Mouse (Mus musculus) NIH3T3 (cell line): ENCODE measurements around the gene Gm47841.

Experiments used
- DNase-seq: peaks from one replicate; pipeline ENCODE4 v3.0.0-alpha.2; 2012; ENCODE audit warnings: low read depth

Gm47841 gene

DNA sequence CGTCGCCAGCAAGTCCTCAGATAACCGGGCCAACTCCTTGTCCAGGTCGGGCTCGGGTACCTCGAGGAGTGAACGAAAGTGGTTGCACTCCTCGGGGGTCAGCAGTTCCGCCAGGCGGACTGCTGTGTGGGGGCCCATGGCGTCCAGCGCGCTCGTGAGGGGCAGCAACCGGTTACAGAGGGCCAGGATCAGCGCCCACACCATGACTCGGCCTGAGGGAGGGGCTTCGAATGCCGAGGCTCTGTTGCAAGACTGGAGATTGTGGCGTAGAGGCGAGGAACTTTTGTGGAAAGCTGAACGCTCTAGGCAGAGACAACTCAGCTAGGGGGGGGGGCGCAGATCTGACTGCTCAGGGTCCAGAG is at the start of gene Gm47841:
Gene Gm47841, minus strand, starts transcription at position 204 of the 362 bp plus-strand sequence.
- DNase-seq: no peak

DNA sequence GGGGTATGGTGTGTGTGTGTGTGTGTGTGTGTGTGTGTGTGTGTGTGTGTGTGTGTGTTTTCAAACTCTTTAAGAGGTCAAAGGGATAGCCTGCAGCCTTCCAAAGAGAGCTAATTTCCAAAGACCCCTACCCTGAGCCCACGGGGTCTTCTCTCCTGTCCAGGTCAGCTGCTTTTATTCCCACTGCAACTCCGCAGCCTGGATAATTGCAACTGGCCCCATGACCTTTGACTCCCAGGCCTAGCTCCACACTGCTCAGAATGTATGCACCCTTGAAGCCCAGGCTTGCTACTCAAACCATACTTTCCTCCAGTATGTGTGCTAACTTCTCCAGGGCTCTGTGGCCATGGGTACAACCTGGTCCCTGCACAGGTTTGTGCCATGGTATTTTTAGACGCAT is 48.2 kb upstream of the Gm47841 start:
- DNase-seq: no peak

DNA sequence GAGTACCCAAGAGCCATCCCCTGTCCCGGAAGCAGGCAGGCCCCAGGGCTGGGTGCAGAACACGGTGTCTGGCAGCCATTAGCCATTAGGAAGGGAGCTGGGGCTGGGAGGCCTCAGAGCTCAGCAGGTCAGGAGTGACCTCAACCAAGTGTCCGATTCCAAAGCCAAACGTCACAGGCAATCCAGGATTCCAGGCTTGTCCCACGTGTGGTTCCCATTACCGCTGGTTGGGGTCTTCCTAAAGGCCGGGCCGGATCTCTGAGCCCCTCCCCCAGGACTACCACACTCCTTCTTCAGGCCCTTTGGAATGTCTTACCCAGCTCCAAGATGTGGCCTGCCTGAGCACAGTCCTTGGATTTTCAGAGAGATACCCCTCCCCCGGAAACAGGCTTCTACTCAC is 47.8 kb upstream of the Gm47841 start:
- no peak for DNase-seq

DNA sequence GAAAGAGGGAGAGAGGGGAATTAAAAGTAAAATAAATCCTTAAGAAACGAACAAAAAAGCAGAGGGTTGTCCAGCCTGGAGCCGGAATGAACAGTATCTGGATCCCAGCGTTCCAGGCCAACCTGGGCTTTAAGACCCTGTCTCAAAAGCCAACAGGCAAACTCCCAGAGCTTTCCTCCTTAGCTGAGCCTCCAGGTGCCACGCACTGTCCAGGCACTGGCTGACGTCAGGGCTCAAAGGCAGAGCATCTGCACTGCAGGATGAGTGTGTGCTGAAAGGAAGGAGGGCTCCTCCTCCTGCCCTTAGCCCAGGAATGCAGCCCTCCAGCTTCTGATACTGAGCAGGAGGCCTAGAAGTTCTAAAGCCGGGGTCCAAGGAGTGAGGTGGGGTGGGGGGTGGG is 46.8 kb upstream of the Gm47841 start:
- no peak for DNase-seq

DNA sequence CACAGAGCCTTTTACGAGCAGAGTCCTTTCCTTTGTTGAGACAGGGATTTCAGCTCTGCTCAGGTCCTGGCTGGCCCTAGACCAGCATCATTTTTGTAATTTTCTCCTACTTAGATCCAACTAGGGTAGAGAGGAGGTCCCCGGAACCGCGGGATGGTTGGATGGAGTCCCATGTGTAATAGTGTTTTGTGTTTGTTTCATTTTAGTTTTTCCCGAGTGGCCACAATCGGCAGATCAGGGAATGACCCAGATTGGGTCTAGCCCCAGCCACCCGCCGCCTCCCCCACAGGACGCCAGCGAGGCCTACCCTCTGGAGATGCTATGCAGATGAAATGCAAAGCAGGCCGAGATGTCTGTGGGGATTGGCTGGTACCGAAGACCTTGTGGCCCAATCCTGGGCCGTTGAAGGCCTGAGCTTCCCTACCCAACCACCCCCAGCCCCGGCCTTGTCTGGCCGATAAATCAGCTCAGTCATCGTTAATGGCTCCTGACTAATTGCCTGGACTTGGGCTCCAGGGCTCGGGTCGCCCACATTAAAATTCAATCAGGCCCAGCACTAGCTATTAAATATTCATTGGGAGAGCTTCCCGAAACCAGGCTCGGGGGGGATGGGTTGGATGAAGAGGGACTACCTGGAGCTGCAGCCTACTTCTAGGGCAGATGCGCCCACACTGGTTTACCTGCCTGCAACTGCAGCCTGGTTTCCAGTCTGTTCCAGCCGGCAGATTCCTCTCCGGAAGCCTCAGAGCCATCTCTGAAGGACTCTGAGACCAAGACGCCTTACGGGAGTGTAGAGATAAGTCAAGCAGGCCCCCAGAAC is 45.8 kb upstream of the Gm47841 start:
- DNase-seq: no peak

DNA sequence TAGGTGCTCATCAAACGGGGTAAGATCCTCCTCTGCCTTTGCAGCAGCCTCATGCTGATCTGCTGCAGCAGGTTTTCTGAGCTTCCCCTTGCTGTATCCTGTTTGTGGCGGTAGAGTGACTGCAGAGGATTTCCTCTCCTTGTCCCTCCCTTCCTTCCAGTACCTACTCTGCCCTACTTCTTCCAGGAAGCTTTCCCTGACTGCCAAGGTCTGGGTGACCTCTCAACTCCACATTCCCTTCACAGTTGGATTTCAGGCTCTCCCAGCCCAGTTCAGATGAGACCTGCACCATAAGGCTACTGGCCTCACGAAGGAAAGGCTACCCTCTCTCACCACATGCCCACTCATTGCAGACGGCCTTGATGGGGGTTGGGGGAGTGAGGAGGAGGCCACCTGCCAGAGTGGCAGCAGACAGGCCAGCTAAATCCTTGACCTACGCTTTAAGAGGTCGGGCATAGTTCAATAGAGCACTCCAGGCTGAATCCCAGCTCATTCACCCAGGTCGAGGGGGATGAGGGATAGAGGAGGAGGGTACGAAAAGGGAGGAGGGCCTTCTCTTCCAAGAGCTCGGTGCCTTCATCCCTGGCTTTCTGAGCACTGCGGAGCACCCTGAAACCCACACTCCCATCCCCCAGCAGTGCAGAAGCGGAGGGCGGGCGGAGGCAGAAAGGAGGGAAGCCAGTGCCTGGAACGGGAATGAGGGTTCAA is 45.1 kb upstream of the Gm47841 start:
- DNase-seq: no peak

DNA sequence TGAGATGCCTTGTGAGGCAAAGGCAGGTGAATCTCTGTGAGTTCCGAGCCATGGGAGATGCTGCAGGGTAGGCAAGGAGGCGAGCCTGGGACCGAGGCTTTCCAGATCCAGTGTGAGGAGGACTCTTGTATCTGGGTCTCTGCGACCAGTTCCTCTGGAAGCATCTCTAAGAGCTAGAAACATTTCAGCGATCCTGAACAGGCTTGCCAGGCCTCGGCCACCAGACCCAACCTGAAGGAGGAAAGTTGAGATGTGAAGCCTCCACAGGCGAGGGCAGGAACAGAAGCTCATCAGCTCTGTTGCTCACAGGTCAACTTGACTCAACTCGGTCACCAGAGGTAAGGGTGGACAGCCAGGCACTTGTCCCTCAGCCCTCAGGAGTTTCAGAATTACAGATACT is 44.4 kb upstream of the Gm47841 start:
- DNase-seq: no peak

DNA sequence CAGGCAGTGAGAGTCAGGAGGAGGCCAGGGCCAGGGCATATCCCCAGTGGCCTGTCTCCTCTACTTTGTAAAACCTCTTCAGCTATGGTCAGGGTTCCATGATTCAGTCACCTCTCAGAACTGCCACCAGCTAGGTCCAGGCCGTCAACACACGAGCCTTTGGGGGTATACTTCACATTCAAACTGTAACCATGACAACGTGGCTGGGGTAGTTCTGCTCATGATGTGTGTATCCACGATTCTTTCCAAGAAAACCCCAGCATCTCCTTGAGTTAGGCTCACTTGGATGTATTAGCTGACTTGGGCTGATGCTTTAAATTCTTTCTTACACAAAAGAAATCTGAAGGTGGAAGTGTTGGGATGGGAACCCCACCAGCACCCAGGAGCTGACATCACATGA is 41.1 kb upstream of the Gm47841 start:
- DNase-seq: no peak

DNA sequence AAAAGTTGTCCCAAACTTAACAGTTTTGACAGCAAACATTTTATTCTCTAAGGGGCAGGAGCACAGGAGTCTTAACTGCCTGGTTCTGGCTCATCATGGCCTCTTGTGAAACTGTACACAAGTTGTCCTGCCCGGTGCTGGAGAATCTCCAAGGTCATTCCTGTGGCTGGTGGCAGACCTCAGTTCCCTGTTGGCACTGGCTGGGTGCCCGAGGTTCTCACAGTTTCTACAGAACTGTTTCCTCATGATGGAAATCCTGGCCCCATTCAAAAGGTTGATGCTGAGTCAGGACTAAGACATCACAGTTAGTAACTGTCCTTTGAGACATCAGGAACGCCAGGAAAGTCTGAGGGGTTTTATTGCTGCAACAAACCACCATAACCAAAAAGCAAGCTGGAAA is 39.8 kb upstream of the Gm47841 start:
- peak; percentile 71 for DNase-seq

DNA sequence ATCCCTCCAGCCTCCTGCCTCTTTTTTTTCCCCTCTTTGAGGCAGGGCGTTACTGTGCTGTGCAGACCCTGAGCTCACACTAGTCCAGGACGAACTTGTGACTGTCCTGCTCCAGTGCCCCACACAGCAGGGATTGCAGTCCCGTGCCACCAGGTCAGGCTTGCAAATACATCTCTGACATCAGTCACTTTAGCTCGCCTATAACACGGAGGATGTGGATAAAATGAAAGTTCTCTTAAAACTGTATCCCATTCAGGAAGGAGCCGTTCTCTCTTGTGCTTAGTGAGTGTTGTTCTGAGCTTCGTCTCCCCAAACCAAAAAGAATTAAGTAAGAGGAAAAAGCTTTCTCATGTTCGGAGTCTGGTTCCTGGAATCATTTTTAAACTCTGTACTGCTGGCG is 39.3 kb upstream of the Gm47841 start:
- DNase-seq: no peak

DNA sequence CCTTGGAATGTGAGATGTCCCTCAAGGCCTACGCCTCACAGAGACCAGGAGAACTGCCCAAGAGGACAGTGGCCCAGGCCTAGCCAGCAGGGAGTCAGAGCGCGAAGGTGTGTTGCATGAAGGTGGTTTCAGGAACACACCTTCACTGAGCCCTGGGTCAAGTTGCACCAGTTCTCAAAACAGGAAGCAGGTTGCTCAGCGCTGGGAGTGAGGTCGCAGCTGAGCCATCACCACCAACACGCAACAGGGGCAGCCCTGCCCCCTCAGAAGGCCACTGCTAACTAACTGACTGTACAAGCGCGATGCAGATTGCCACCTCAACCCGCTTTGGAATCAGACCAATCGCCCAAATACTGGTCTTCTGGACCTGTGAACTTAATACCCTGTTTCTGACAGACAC is 37.3 kb upstream of the Gm47841 start:
- no peak for DNase-seq

DNA sequence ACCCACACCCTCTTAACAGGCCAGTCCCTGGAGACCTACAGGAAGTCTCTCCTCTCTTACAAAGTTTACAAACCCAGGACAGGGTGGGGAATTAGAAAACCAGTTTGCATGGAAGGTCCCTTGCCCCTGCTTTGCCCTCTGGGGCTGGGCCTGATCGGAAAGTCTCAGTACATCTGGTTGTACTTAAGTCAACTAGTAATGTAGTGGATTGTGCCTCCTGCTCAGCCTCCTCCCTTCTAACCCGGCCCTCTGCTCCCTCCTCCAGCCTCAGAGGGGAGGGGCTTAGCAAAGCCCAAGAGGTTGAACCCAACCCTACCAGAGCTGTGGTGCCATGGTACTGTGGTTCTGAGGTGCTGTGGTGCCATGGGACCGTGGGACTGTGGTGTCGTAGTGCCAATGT is 35.0 kb upstream of the Gm47841 start:
- peak; percentile 84 for DNase-seq

DNA sequence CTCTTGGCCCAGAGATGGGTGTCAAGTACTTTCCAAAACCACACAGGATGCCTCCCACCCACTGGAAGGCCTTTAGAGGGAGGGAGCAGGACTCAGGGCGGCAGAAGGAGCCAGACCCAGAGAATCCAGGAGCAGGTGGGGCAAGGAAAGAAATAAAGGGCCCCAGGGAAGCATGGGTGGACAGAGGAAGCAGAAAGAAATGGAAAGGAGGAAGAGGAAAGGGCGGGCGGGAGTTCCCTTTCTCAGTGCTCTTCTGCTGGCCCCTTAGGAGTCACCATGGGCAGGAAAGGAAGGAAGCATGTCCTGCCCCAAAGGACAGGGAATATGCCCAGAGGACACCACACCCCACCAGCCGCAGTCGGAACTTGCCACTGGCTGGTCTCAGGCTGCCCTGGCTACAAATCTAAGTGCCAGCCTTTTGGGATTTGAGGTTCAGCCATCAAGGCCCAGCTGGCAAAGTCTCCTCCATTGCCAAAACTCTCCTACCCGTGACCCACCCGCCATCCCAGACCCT is 33.9 kb upstream of the Gm47841 start:
- DNase-seq: no peak

DNA sequence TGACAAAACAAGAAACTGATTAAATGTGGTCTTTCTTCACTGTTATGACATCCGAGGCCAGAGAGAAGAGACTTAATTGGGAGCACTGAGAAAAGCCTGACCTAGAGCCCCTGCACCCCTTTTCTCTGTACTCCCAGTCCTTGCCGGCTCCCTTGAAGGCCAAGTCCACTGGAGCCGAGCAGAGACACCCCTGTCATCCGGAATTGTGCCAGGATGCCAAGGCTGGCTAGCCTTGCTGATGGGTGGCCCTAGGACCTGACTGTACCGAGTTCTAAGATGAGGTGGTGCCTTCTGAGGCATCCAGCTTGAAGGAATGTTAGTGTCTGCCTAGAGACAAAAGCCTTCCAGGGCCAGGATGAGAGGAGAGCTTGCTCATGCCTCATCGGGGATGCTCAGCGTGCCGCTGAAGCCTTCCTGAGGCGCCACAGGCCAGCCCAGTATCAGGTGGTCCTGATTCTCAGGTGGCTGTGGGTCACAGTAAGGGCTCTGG is 32.9 kb upstream of the Gm47841 start:
- DNase-seq: no peak

DNA sequence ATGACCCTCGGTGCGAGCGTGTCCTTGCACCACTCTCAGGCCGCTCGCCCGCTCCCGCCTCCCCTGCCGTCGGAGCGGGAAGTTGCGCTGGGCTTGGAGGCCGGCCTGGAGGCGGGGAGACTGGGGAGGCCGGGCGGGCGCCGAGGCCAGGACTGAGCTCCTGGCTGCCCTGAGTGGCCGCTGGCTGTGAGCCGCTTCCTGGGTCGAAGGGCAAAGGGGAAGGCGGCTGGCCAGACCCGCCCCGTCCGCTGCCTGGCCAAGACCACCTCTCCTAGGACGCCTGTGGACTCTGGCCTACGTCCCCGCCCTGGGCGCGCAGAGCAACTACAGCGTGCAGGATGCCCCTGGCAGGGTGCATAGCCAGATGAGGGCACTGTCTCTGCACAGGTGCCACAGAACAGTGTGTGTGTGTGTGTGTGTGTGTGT is 31.5 kb upstream of the Gm47841 start:
- peak; percentile 89 for DNase-seq

DNA sequence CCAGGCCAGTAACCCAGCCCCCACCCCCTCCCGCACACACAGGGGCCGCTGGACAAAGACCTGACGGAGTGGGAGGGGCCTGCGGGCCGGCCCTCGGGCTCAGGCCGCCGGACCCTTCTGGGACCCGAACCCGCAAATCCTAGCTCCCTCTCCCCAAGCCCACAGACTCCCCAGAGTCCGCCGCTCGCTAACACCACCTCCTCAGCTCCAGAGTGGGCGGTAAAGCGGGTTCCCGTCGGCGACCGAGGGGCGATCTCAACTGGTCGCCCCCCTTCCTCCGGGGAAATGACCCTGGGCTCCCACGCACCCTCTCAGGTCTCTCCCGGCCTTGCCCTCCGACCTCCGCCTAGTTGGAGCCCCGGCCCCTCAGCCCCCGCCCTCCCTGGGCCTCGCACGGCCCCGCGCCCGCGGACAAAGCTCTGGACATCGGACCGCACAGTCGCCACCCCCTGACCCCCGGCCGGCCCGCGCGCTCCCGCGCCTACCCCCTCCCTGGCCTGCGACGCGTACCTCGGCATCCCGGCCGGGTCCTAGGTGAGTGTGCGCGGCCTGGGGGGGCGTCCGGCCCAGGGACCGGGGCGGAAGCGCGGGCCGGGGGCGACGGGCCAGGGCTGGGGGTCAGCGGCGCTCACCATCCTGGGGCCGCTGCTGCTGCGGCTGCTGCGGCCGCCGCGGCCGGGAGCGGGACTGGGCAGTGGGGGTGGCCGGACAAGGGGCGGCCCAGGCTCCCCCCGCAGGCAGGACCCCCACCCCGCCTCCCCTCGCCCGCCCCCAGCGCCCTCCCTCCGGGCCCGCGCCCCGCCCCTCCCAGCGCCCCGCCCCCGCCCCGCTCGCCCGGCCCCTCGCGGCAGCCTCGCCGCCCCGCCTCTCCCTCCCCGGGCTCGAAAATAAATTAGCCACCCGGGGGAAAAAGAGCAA is 30.9 kb upstream of the Gm47841 start, which contains the start of gene Fignl2:
Gene Fignl2, minus strand, starts transcription at position 755 of the 918 bp plus-strand sequence.
- peak; percentile 61 for DNase-seq

DNA sequence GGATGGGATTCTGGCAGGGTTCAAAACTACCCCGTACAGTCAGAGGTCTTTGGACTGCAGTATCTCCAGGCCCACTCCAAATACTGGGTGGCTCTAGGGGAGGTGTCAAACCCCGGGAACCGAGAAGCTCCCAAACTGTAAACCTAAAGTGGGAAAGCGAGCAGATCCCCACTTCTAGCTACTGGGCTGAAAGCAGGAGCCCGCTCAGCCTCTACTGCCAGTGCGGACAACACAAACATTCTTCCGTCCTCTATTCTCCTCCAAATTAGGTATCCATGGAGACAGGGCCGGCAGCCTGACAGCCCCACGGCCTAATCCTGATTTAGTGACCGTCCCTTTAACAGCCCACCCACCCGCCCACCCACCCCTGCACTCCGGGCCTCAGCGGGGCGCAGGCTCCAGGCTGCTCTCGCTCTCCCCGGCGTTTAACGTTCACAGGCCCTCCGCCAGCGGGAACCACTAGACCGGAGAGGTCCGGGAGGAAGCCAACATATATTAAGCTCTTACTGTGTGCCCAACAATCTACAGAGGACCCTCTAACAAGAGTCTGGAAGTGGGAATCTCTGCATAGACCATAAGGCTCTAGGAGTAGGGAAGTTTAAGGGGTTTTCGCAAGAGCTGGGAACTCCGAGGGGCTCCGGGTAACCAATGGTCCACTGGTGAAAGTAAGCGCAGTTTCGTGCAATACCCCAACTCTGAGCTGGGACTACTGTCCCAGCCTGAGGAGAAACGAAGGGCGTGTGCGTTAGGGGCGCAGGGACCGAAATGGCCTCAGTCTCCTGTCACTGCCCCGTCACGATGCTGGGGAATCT is 30.0 kb upstream of the Gm47841 start:
- no peak for DNase-seq

DNA sequence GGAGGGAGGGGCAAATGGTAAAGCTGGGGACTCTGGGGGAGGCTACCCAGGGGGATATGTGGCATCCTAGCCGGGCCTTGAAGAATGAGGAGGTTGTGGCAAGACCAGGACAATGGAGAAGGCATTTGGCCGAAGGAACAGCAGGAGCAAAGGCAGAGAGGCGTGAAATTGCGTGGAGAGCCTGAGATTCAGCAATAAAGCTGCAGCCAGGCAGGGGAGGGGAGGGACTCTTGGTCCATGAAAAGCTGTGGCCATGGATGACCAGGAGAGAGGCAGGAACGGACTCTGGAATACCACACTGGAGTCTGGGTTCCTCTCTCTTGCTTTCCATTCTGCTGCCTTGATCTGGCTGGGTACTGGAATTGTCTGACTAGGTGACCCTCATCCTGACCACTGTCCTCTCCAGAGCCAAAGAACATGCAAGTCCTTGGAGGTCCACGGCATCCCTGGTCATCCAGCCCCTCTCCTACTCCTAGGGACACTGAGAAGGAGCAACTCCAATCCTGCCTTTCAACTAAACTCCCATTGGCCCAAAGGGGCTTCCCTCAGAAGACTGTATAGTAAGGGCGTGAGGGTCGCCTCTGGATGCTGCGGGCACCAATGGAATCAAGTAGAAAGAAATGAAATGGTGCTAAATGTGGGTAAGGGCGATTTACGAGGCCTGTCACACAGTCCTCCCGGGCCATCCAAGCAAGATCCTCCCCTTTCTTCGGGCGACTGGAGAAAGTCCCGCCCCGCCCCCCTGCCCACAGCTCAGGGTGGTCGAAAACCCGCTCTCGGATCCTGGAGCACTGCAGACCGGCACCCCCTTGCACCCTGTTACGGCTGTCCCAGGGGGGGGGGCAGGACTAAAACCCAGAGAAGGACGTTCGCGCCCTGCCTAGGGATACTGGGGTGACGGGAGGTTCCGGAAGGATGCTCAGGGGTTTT is 29.1 kb upstream of the Gm47841 start:
- DNase-seq: no peak

DNA sequence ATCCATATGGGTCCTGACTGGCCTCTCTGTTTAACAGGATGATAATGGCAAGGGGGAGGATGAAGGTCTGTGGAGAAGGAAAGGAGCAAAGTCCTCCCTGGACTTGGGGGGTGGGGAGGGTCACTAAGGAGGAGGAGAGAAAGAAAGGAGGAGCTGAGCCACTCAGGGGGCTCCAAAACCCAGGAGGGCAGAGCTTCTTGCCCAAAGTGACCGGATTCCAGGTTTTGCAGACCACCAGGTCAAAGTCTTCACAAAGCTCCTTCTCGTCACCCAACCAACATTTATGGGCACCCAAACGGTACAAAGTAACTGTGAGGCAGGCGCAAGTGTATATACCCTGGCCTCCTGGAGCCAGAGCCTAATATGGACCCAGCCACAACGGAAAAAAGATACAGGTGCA is 28.5 kb upstream of the Gm47841 start:
- DNase-seq: no peak

DNA sequence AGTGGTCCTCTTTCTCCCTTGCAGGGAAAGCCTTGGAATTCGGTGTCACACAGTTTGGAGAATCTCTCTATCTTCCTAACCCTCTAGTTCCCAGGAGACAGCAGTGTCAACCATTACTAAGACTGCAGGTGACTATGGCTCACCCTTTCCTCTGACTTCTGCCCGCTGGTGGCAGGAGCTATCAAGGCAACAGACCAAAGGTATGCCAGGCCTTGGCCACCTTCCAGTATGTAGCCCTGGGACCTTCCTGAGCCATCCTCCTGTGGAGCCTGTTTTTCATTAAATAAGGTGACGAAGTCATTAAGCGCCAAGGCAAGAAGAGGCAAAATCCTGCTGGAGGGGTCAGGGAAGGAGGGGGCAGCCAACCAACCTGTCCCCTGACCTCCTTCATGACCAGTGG is 28.0 kb upstream of the Gm47841 start:
- no peak for DNase-seq
